Mouse (Mus musculus) testis, adult 2 months (tissue): ENCODE measurements at regions not wholly inside any gene's neighbourhood (a gene's known extent, or its start where the extent isn't known, plus 50 kb on each side); places are given as distances from the start of the nearest gene placed in this dataset.

Experiments
- CTCF ChIP-seq: fragments of 200-500 bp; IDR thresholded peaks from 2 replicates; pipeline ENCODE4 v1.5.1; 2012; ENCODE audit warnings: low read depth, mild to moderate bottlenecking, inconsistent platforms, low read length, moderate library complexity; ENCODE audit not compliant: control insufficient read depth, insufficient read depth, insufficient replicate concordance
- POLR2A ChIP-seq: fragments of 200-500 bp; IDR thresholded peaks from 2 replicates; pipeline ENCODE4 v1.6.1; 2012; ENCODE audit warnings: low read depth, mild to moderate bottlenecking, inconsistent platforms, low read length, moderate library complexity; ENCODE audit not compliant: control insufficient read depth

DNA sequence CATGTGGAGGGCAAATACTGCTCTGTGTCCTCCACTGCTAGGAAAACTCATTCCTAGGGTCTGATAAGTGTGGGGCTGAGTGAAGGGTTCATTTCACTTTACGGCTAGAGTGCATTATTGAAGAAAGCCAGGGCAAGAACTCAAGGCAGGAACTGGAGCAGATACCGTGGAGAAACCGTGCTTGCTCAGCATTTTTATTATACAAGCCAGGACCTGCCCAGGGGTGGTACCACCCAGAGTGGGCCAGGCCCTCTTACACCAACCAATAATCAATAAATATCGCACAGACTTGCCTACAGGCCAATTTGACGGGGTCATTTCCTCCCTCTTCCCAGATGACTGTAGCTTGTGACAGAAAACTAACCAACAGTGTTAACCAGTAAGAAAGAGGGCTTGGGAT lies 57.7 kb downstream of the Gm11983 start:
- TF ChIP-seq CTCF (no peak), POLR2A (no peak)
